Mouse (Mus musculus) midbrain, postnatal 0 days (tissue): ENCODE measurements around the gene Prkce. TPM values are rescaled to one million over a fixed set of nuclear protein-coding genes. Genes with fewer than 3 reads are reported as not detected.

Experiments
- ATAC-seq: fragments of 200-750 bp; cut with Nextera tagmentation; 2 replicates; pipeline ENCODE4 v1.8.0; 2017; ENCODE audit warnings: moderate number of reproducible peaks, mild to moderate bottlenecking, moderate TSS enrichment, moderate library complexity; ENCODE audit not compliant: low FRiP score
- DNase-seq: peaks from one replicate; pipeline ENCODE4 v3.0.0-alpha.2; 2015; ENCODE audit warnings: low spot score
- H3K27ac ChIP-seq: fragments of 300-500 bp; sonication (generic); 2 replicates; pipeline ENCODE4 v1.5.1; 2014; ENCODE audit warnings: low read depth, mild to moderate bottlenecking, low read length, mixed read lengths
- H3K27me3 ChIP-seq: fragments of 300-500 bp; sonication (generic); 2 replicates; pipeline ENCODE4 v1.6.1; 2014; ENCODE audit warnings: low read length, control low read depth, mixed read lengths; ENCODE audit not compliant: insufficient read depth
- H3K36me3 ChIP-seq: fragments of 300-500 bp; sonication (generic); 2 replicates; pipeline ENCODE4 v1.6.1; 2014; ENCODE audit warnings: low read length, control low read depth, mixed read lengths; ENCODE audit not compliant: insufficient read depth
- H3K4me1 ChIP-seq: fragments of 300-500 bp; sonication (generic); 2 replicates; pipeline ENCODE4 v1.6.1; 2014; ENCODE audit warnings: mild to moderate bottlenecking, control low read depth, antibody characterized with exemption, low read length, mixed read lengths; ENCODE audit not compliant: insufficient read depth
- H3K4me2 ChIP-seq: fragments of 300-500 bp; sonication (generic); 2 replicates; pipeline ENCODE4 v1.6.1; 2014; ENCODE audit warnings: low read depth, mild to moderate bottlenecking, low read length, mixed read lengths; ENCODE audit not compliant: poor library complexity, severe bottlenecking
- H3K4me3 ChIP-seq: fragments of 300-500 bp; sonication (generic); 2 replicates; pipeline ENCODE4 v1.5.1; 2014; ENCODE audit warnings: low read depth, mild to moderate bottlenecking, low read length, moderate library complexity
- H3K9ac ChIP-seq: fragments of 300-500 bp; sonication (generic); replicated peaks from 2 replicates; pipeline ENCODE4 v1.6.1; 2014; ENCODE audit warnings: mild to moderate bottlenecking, low read length, moderate library complexity, mixed read lengths; ENCODE audit not compliant: poor library complexity, severe bottlenecking
- H3K9me3 ChIP-seq: fragments of 300-500 bp; sonication (generic); 2 replicates; pipeline ENCODE4 v1.6.1; 2016; ENCODE audit warnings: low read length, control low read depth
- CTCF ChIP-seq: IDR thresholded peaks from 2 replicates; pipeline ENCODE4 v1.5.1; 2016; ENCODE audit warnings: antibody characterized with exemption, mild to moderate bottlenecking
- WGBS: fragments of 180-500 bp; shearing (Covaris S2); extraction: QIAGEN DNeasy Blood & Tissue Kit; methylation state at CpG from one replicate; pipeline ENCODE4 v1.1.7; 2014; 5-methylcytosine and 5-hydroxymethylcytosine counted together
- polyA plus RNA-seq: library from polyadenylated mRNA; unstranded; fragments of >200 nt; fragmentation: Nextera tagmentation; extraction: Ambion mirVana; gene quantifications from 2 replicates; pipeline ENCODE4 v1.2.1, GENCODE M21; 2015
- total RNA-seq: library from RNA; depleted of rRNA; stranded (reverse); fragments of >200 nt; gene quantifications from 2 replicates; pipeline ENCODE4 v1.2.3, GENCODE M21; 2014

Gene Prkce
- total and polyA plus RNA-seq, 2 experiments from 2014 or later = 61.0 to 64.5 TPM

- 97% methylated on average over 6 of the region's 6 CpGs for WGBS
- Histone ChIP-seq H3K27ac (no peak overlapping the region), H3K4me3 (no peak overlapping the region), H3K27me3 (no peaks in the 10 kb centered on the region), H3K9me3 (no peaks in the 10 kb centered on the region), H3K4me1 (no peaks in the 10 kb centered on the region), H3K4me2 (no peak overlapping the region), H3K9ac (no peak overlapping the region), H3K36me3 (no peaks in the 10 kb centered on the region)
- no peak for TF ChIP-seq CTCF
- ATAC-seq (no peak), DNase-seq (no peak)
Observed at GRCm38 (mm10) chr17:86202972-86203371, 35.4 kb downstream of the Prkce start.

DNA sequence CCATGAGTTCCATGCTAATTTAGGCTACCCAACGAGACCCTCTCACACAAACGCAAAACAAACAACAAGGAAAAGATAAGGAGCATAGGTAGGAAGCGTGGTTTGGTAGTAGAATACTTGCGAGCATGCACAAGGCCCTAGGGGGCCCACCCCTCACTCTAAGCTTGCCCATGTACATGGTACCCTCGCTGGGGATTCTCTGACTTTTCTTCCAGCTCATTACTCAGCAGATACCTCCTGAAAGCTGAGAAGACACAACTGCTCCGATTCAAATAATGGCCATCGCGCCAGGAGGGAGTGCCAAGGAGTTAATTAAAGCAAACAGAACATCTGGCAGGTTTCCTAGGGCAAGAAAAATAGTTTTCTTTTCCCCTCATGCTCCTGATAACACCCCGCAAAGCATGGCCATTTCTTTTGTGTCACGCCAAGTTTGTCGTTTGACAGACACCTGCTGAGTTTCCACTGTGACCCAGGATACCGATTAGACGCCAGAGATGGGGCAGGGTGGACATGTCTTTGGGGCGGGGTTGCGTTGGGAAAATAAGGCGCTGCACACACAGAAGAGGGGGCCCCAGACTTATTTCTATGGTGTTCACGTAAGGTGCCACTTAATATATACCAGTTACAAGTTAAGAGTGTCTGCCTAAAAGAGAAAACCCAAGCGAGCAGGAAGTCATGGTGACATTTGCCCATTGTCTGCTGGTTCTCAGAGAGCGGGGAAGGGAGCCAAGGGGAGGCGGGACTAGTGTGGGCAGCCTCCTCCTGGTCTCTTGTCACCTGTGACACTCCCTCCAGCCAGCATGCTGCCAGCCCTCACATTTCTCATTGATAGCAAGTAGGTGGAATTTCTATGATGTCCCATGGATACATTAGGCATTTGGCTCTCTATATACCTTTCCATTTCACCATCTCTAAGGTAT, 36.2 kb downstream of the Prkce start:
- no peak for TF ChIP-seq CTCF
- 67% methylated on average over 20 of the region's 20 CpGs for WGBS
- Histone ChIP-seq H3K27me3 (no peaks in the 10 kb centered on the region), H3K9me3 (no peaks in the 10 kb centered on the region), H3K4me1 (no peaks in the 10 kb centered on the region), H3K36me3 (no peaks in the 10 kb centered on the region), H3K9ac (no peak overlapping the region), H3K4me2 (no peak overlapping the region), H3K27ac (no peak overlapping the region), H3K4me3 (no peak overlapping the region)
- DNase-seq = peak; percentile 21
- ATAC-seq = no peak

GRCm38 (mm10) chr17:86206289-86206688, 38.7 kb downstream of the Prkce start:
- Histone ChIP-seq H3K9me3 (no peaks in the 10 kb centered on the region), H3K9ac (no peak overlapping the region), H3K4me3 (no peak overlapping the region), H3K36me3 (no peaks in the 10 kb centered on the region), H3K27ac (no peak overlapping the region), H3K27me3 (no peaks in the 10 kb centered on the region), H3K4me2 (no peak overlapping the region), H3K4me1 (no peaks in the 10 kb centered on the region)
- ATAC-seq = no peak
- no peak for TF ChIP-seq CTCF
- 89% methylated on average over 8 of the region's 8 CpGs for WGBS
- no peak for DNase-seq

DNA sequence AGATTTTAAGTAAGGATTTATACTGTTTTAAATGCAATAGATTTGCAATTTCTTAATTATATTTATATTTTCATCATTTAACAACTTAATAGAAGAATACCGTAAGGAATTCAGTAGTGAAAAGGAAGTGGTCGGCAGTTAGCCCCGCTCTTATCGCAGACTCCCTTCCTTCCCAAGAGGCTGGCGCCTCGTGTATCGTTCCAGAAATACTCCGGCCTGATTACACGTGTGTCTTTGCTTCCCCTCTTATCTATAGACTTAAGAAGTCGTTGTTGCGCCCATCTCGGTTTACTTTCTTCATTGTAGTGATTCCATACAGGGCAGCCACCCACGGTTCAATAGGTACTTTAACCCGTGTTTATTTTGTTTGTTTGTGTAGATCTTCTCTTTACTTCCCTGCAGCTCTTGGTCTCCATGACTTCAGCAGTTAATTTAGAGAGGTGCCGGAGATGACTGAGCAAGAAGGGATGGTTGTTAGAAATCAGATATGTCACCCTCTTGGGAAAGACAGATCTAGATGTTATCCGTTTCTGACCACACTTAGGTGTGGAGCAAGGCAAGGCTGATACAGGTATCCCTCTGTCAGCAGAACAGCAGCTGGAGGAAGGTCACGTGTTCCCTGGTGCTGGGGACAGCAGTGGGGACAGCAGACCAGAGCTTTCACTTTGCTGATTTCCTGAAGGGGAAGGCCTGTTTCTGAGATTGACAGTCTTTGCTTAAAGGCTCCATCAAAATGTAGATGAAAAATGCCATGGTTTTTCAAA, 40.7 kb downstream of the Prkce start:
- TF ChIP-seq CTCF = no peak
- no peaks in the 10 kb centered on the region for H3K4me1 ChIP-seq
- no peak for ATAC-seq
- no peak overlapping the region for H3K9ac ChIP-seq
- H3K9me3 ChIP-seq = no peaks in the 10 kb centered on the region
- H3K36me3 ChIP-seq = no peaks in the 10 kb centered on the region
- H3K4me3 ChIP-seq = no peak overlapping the region
- no peaks in the 10 kb centered on the region for H3K27me3 ChIP-seq
- no peak for DNase-seq
- H3K4me2 ChIP-seq = no peak overlapping the region
- no peak overlapping the region for H3K27ac ChIP-seq
- WGBS = 89% methylated on average over 17 of the region's 17 CpGs

- no peak for TF ChIP-seq CTCF
- no peak for DNase-seq
- no peaks in the 10 kb centered on the region for H3K9me3 ChIP-seq
- no peak overlapping the region for H3K9ac ChIP-seq
- H3K4me3 ChIP-seq = no peak overlapping the region
- no peak overlapping the region for H3K4me2 ChIP-seq
- H3K27ac ChIP-seq = no peak overlapping the region
- H3K4me1 ChIP-seq = no peaks in the 10 kb centered on the region
- H3K27me3 ChIP-seq = no peaks in the 10 kb centered on the region
- H3K36me3 ChIP-seq = no peaks in the 10 kb centered on the region
- 92% methylated on average over 5 of the region's 5 CpGs for WGBS
- no peak for ATAC-seq
Observed at GRCm38 (mm10) chr17:86208821-86209186, 41.2 kb downstream of the Prkce start.
